Mouse (Mus musculus) heart, adult 8-10 months (tissue): ENCODE results near the gene Galr3. TPM values are rescaled to one million over a fixed set of nuclear protein-coding genes. Genes with fewer than 3 reads are reported as not detected.
"Not testable (repeated sequence)": the region's sequence is repeated elsewhere in the genome, so short reads cannot be mapped to it uniquely, and the experiment has no call there.

Experiments used
- DNase-seq: peaks from one replicate; pipeline ENCODE4 v3.0.0; 2022; ENCODE audit warnings: low spot score
- total RNA-seq, 4 experiments: library from RNA; stranded (reverse); gene quantifications; 2 replicates each; pipeline ENCODE4 v1.2.4; 2022

Galr3 gene
- total RNA-seq = not detected

DNA sequence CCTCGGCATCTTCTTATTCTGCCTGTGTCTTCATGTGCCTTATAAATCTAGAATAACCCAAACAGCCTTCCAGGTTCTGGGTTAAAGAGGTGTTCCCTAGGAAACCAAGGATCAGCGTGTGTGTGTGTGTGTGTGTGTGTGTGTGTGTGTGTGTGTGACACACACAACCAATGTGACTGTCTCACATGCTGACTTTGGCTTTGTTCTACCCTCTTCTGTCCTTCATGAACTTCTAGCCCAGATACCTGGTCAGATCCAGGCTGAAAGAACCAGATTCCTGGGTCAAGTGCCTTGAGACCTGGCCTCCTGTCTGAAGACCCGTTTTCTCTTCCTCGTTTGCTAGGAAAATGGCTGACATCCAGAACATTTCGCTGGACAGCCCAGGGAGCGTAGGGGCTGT is at the start of gene Galr3:
TSS of gene Galr3 (plus strand) at position 301 of the 400 bp plus-strand sequence.
- DNase-seq = no peak

DNA sequence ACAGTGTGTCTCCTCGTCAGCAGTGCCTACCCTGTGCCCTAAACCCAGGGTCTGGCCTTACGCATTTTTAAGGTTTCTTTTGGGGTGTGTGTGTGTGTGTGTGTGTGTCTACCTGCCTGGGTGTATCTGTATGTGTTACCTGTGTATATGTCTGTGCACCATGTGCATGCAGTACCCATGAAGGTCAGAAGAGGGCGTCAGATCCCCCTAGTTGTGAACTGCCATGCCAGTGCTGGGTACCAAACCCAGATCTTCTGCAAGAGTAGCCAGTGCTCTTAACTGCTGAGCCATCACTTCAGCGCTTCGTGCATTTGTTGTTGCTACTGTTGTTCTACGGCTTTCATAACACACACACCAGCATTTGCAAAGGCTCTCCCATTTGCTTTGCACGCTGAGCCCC is 49.5 kb upstream of the Galr3 start:
- DNase-seq = no peak

DNA sequence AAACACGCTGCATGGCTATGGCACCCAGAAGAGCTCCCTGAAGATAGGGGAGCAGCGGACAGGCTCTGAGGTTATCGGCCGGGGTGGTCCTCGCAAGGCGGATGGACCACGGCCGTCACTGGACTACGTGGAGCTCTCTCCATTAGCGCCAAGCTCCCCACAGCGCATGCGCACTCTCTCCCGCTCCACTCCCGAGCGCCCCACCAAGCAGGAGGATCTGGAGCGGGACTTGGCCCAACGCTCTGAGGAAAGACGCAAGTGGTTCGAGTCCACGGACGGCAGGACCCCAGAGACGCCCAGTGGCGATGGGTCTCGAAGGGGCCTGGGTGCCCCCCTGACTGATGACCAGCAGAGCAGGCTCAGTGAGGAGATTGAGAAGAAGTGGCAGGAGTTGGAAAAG is 48.8 kb upstream of the Galr3 start:
- DNase-seq = no peak

DNA sequence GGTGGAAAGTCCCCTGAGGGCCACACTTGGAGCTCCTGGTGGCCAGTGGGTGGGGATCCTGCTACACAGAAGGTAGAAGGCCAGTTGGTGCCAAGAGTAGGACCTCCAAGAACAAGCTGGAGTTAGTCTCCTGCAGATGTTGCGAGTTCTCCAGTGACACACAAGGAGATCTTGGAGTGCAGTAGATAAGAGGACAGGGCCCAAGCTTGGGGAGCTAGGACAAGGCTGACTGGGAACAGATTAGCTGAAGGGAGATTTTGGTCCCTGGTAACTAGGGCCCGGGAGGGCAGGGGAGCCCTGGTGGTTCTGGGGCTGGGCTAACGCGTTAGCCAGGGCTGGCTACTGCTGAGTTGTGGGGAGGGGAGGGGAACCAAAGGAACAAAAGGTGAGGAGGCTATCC is 45.8 kb upstream of the Galr3 start:
- DNase-seq = no peak

GRCm38 (mm10) chr15:78996663-78997062 is 45.0 kb upstream of the Galr3 start:
- no peak for DNase-seq

DNA sequence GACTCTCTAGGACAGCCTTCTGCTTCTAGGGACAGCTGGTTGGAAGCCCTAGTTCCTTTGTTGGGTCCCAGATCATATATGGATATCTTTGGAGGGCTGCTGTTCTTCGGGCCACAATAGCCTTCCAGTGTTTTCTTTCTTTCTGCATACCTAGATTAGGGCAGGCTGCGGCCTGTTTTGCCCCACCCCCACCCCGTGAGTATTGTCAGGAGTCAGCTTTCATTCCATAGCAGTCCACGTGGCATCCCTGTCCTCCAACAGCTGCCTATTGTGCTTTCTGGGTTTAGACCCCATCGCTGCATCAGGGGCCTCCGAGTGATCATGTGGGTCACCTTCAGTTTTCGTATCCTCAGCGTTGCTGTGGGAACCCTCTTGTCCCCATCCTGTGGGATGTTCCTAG is 43.3 kb upstream of the Galr3 start:
- DNase-seq = no peak

DNA sequence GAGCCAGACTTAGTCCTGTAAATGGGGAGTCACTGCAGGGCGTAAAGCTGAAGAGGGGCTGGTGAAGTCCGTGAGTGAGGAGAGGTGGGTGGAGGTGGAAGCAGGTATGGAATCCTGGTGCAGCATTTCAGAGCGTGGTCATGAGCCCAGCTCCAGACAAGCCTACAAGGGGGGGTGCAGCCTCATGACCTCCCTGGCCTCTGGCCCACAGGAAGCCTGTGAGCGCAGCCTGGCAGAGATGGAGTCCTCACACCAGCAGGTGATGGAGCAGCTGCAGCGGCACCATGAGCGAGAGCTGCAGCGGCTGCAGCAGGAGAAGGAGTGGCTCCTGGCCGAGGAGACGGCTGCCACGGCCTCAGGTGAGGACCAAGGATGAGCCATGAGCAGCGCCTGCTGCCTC is 42.1 kb upstream of the Galr3 start:
- DNase-seq = no peak

DNA sequence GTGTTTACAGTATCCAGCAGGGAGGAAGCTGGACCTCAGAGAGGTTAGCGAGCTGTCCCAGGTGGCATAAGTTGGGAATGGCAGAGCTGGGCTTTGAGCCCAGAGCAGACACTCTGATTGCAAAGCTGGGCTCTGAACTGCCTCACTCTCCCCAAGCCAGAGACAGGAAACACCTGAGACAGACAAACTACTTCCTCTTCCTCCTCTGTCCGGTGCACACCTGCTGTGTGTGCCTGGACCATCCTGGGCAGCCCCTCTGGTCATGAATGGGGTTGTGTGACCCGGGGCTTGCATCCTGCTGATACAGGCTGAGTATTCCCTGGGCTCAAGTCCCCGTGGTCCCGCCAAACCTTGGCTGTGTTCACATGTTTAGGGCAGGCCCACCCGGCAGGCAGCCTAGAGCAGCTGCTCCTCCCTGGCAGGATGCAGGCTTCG is 41.3 kb upstream of the Galr3 start:
- DNase-seq = no peak

GRCm38 (mm10) chr15:79001559-79001958 is 40.1 kb upstream of the Galr3 start:
- DNase-seq = no peak

DNA sequence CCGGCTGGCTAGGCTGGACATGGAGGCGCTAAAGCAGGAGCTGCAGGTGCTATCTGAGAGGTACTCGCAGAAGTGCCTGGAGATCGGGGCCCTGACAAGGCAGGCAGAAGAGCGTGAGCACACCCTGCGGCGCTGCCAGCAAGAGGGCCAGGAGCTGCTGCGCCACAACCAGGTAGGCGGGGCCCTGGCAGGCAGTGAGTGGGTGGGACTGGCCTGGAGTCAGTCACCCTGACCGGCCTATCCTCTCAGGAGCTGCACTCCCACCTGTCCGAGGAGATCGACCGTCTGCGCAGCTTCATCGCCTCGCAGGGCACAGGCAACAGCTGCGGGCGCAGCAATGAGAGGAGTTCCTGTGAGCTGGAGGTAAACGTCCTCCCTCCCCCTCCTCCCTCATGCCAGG is 39.6 kb upstream of the Galr3 start:
- no peak for DNase-seq

- DNase-seq = no peak
Measured at GRCm38 (mm10) chr15:79003079-79003478, 38.6 kb upstream of the Galr3 start.

- DNase-seq = no peak
Measured at GRCm38 (mm10) chr15:79005581-79005980, 36.1 kb upstream of the Galr3 start.

- DNase-seq = no peak
Measured at GRCm38 (mm10) chr15:79006638-79007037, 35.0 kb upstream of the Galr3 start.

GRCm38 (mm10) chr15:79007059-79007458 is 34.6 kb upstream of the Galr3 start:
- DNase-seq = no peak

DNA sequence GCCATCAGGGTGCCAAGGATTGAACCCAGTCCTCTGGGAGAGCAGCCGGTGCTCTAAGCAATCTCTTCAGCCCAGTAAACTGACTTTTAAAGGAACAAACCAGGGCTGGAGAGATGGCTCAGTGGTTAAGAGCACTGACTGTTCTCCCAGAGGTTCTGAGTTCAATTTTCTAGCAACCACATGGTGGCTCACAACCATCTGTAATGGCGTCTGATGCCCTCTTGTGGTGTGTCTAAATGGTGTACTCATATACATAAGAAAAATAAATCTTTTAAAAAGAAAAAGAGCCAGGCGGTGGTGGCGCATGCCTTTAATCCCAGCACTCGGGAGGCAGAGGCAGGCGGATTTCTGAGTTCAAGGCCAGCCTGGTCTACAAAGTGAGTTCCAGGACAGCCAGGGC is 33.8 kb upstream of the Galr3 start:
- DNase-seq = not testable (repeated sequence)

DNA sequence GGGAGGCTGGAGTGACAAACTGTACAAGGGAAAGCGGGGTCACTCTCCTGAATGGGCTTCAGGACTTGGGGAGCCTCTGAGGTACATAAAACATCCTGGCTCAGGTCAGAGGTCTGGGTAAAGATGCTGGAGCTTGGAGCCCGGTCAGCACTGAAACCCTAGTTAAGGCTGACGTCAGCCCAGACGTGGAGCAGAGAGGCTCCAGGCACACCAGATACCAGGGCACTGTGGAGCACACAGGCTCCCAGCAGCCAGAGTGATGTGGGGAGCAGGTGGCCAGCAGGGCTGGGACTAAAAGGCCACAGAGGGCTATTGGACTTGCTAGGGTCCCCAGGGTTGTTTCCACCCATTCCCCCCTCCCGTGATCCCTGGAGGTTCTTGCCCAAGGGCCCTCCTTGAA is 32.0 kb upstream of the Galr3 start:
- DNase-seq = no peak

DNA sequence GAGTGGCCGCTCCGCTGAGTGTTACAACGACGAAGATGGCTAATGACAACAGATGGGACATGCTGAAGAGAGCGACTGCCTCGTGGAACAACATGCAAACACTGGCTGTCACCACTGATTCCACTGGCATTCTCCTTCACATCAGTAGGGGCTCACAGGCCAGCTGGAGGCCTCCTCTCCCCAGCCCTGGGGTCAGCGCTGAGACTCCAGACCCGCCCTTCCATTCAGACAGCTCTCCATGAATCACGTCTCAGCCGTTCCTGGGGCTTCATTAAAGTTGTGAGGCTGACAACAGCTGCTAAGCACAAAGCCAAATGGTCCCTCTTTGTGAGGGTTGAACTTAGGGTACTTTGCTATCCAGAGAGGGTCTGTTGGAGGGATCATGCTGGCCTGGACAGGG is 30.1 kb upstream of the Galr3 start:
- no peak for DNase-seq

GRCm38 (mm10) chr15:79013382-79013781 is 28.3 kb upstream of the Galr3 start:
- DNase-seq = no peak

DNA sequence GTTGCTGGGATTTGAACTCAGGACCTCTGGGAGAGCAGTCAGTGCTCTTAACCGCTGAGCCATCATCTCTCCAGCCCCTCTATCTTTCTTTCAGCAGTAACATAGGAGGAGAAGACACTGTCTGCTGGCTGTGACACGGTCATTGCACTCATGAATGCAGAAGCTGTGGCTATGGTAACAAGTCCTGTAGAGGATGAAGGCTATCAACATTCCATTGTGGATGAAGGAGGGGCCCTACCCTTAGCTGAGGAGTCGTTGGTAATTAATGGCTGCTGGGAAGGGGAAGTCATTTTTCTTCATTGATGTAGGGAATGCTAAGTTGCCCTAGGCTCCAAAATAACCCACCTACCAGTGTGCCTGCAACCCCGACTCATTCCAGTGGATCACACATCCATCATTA is 23.5 kb upstream of the Galr3 start:
- DNase-seq = no peak

GRCm38 (mm10) chr15:79018886-79019285 is 22.8 kb upstream of the Galr3 start:
- DNase-seq = no peak

- DNase-seq = no peak
Measured at GRCm38 (mm10) chr15:79022671-79023230, 18.9 kb upstream of the Galr3 start.

- no peak for DNase-seq
Measured at GRCm38 (mm10) chr15:79023366-79023765, 18.3 kb upstream of the Galr3 start.

GRCm38 (mm10) chr15:79025687-79026308 is 15.9 kb upstream of the Galr3 start:
- no peak for DNase-seq
